Mouse (Mus musculus) frontal cortex, adult (tissue): ENCODE measurements around the gene Lrrfip2.
A peak's percentile ranks its signal among the peaks of the same experiment; 100 is the strongest.

ENCODE experiments used
- ATAC-seq: cut with Nextera tagmentation; 2 replicates; pipeline ENCODE4 v1.9.2; 2017; ENCODE audit warnings: mild to moderate bottlenecking, moderate library complexity, mixed read lengths; ENCODE audit not compliant: low TSS enrichment

Gene Lrrfip2

DNA sequence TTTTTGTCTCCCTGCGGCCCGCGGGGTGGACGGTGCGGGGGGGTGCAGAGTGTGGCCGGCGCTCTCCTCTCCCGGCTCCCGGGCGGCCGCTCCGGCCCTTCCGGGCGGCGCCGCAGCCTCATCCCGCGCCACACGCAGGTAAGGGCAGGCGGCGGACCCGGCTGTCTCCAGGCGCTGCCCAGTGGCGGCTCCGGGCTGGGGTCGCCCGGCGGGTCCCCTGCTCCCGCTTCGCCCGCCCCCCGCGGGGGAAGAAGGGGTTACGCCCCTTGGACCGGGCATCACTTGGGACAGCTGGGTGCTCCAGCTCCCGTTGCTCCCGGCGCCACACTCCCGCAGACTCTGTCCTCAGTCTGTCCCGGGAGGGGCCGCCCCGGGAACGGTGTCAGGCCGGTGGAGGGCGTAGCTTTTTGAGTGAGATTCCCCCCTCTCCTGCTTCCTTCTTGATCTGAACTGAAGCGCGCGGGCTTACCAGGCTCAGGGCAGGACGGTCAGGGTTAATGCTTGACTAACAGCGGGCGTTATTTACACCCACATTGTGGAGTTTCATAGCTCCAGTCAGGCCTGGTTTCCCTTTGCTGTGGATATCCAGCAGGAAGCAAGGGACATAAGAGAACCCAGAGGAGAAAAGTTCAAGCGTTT is 979 bp downstream of the Lrrfip2 start:
- ATAC-seq = peak; percentile 64

DNA sequence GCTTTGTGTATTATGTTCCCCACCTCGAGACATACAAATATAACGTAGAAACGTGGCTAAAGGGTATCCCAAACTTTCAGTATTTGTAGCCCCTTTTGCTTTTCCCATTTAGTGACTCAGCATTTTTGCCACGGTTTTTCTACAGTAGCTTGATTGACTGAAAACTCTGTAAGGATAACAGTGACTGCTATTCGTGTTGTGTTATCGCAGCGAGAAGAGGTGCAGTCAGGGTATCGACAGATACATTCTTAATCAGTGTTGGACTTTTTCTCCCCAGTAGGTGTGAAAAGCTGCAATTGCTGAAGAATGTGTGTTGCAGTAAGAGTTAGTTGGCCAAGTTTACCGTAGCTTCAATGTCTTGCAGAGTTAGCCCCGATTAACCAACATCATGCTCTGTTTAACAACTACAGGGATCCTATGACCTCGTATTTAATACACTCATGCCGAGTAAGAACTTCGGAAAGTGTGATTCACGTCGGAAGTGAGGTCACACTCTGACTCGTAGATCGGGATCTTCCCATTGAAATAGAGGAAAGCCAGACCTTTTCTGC is 1.6 kb downstream of the Lrrfip2 start:
- ATAC-seq = no peak; the same call in 1 of the 2 replicates

DNA sequence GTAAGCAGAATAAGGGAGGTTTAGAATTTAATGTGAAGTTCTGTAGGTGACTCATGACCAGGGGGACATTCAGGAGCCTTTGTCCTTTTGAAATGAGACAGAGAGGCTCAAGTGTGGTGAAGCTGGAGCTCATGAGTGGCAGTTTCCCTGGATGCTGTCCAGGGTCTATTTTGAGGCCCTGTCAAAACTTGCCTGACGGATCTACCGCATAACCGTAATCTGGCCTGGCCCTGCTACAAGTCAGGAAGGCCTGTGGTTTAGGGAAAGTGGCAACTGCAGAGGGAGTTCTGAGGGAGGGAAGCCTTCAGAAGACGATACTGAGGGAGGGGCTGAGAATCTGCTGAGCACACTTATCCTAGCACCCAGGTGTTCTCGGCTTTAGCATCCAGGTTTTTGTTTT is 5.1 kb downstream of the Lrrfip2 start:
- no peak for ATAC-seq

DNA sequence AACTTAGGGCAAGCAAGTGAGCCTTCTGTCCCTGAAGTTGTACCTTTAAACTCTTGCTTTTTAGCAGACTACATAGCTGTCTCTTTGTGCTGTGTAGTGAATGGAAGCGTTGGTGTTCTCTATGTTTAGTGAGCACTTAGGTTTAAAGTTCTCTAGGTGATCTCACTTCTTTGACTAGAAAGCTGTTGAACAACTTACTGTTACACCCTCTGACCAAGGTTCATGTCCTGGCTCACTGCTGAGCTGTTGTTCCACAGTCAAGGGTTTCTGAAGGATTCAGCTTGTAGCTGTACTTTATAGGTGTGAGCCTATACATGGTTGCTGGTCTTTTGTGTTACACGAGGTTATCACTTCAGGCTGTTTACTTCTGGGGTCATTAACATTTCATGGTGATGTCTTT is 5.9 kb downstream of the Lrrfip2 start:
- no peak for ATAC-seq

DNA sequence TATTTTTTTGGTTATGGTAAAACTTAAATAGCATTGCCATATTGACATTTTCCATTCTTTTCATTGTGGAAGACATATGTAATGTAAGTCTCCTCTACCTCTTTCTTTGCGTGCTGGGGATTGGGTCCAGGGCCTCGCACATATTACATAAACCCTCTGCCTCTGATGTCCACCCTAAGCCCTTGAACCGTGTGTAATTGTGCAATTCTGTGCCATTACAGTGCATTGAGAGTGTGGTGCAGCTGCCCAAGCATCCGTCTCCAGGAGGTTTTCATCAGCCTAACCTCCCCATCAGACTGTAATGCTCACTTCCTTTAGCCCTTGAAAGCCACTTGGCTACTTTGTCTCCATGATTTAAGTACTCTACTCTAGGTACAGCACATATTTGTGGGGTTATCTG is 7.0 kb downstream of the Lrrfip2 start:
- no peak for ATAC-seq

DNA sequence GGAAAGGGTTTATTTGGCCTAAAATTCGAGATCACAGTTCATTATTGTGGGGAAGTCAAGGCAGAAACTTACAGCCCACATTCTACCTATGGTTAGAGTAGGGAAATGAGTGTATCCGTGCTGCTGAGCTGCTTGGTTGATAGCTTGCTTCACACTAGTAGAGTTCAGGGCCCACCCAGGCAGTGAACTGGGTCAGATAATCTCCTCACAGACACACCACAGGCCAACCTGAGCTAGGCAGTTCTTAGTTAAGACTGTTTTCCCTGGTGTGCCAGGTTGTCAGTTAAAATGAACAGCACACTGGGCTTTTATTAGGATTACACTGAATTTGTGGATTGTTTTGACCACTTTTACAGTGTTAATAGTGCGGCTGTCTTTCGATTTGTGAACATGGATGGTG is 9.3 kb downstream of the Lrrfip2 start:
- no peak for ATAC-seq

DNA sequence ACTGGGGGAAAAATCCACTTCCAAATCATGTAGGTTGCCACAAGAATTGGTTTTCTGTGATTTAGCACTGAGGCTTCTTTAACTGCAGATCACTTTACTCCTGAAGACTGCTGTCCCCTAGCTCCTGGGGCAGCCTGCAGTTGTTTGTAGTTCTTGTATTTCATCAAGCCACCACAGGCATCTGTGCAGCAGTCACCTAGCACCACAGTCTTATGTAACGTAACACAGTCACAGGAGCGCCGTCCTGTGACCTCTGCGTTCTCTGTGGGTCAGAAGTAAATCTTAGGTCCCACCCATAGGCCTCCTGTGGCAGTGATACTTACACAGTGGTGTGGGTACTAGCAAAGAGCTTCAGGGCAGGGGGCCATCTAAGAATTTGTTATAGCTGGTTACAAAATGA is 10.4 kb downstream of the Lrrfip2 start:
- no peak for ATAC-seq

DNA sequence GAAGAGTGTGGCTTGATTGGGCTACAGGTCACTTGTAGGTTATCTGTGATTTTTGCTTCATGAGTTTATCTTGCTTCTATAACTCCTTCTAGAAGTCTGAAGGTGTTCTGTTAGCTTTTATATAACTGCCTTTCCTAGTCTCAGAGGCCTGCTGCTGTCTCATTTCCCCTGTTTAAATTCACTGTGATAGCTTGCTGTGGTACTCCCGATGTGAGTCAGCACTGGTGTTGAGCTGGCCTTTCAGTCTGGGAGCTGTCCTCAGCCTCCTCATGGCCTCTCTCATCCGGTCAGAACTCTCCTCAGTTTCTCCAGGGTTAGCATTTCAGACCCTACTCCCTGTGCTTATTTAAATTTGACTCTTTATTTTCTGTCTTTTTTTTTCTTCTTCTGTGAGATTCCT is 12.7 kb downstream of the Lrrfip2 start:
- peak; percentile 90 for ATAC-seq

DNA sequence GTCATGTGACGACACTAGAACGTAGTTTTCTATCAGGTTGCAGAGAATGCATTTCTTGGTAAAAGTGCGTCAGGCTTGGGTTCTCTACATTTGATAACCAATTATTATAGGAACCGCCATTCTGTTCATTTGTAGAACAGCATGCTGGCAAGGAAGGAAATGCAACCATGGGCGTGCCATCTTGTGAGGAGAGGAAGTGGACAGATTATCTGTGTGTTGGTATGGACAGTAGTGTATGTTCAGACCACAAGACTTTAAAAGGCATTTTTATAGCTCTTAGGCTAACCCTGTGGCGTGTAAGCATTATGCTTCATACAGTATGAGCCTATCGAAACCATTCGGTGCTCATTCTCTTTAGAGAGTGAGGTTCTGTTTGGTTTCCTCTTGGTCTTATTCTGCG is 20.8 kb downstream of the Lrrfip2 start:
- ATAC-seq = no peak

DNA sequence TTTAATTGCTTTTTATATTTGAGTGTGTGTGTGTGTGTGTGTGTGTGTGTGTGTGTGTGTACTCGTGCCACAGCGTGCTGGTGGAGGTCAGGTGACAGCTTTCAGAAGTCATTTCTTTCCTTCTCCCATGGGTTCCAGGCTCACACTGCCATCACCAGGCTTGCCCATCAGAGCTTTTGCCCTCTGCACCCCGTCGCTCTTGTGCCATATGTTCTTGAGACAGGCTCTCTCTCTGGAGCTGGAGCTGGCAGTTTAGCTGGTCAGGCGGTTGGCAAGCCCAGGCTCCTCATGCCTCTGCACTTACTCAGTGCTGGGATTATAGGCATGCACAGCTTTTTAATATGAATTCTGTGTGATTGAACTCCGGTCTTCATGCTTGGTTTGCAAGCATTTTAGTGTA is 25.3 kb downstream of the Lrrfip2 start:
- ATAC-seq = no peak

DNA sequence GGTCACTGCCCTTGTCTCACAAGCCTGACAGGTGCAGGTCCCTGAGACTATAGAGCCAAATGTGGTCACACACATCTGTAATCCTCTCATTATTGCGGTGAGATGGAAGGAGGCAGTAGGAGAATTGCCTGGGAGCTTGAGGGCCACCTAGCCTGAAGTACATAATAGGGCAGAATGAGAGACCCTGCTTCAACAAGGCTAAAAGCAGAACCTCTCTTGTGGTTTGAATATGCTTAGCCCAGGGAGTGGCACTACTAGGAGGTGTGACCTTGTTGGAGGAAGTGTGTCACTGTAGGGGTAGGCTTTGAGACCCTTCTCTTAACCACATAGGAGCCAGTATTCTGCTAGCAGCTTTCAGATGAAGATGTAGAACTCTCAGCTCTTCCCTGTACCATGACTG is 26.0 kb downstream of the Lrrfip2 start:
- no peak for ATAC-seq

DNA sequence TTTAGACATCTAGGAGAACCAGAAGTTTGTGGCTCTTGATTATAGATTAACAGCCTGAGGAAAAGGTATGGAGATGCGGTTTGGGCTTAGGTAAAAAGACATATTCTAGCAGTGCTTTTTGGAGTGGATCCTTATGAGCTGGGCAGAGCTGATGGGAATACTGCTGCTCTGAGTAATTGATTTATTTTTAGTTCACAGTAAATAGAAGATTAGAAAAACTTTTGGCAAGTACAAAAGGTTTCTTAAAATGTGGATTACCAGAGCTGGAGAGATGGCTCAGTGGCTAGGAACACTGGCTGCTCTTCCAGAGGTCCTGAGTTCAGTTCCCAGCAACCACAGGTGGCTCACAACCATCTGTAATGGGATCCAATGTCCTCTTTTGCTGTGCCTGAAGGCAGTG is 27.3 kb downstream of the Lrrfip2 start:
- no peak for ATAC-seq

DNA sequence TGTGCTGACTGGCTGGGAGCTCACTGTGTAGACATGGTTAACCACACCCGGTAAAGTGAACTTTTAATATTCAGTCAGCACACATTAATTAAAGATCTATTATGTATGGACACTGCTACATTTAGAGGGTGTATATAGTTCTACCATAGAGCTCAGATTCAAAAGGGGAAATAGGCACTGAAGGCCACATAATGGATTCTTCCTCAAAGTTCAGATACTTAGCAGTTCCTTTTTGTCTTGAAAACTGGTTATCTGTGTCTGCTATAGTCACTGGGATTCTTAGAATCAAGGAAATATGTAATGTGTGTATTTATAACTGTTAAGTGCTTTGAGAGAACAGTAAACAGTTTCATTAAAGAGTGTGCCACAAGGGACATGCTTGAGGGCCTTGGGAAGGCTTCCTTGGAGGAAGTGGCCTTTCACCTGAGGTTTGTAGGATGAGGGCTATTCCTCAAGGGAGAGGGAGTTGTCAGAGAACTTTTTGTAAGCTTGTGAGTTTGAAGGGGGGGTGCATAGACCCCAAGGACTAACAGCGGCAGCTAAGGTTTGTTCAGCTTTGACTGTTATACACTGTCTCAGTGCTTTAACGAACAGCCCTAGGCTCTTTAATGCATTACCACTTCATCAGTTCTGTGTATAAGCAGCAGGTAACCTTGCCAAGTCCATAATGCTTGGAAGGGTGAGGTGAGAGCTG is 28.3 kb downstream of the Lrrfip2 start:
- ATAC-seq = no peak

DNA sequence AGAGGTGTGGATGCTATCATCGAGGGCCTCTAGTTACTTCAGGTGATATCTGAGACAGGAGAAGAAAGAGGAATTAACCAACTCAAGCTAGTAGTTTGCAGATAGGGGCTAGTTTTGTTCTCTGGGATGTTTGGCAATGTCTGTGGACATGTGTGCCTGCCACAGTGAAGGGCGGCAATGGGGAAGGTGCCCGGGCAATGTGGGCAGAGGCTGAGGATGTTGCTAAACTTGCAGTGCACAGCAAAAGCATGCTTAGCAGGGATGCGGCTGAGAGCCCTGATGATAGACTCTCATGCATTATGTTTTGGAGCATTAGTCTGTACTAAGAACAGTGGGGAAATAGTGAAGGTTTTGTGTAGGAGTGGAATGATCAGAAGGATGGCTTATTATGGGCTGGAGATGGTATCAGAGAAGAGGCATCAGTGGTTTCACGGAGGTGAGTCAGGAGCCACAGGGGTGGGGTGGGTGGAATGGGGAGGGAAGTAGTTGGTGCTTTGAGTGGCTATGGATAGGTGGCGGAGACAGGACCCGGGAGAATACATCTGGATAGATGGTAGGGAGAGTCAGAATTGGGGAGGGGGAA is 28.9 kb downstream of the Lrrfip2 start:
- peak; percentile 84 for ATAC-seq

DNA sequence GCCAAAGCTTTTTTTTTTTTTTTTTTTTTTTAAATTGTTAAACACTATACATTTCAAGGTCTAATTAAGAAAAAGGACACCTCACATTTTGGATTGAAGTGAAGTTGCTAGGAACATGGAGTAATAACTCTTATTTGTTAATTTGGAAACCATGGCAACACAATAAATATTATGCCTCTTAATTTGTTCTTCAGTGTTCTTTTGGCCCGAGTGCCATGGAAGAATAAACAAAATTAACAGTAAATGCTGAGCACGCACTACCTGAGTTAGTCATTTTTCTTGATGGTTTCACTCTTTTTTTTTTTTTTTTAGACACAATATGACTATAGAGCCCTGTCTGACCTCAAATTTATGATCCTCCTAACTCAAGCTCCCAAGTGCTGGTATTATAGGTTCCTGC is 30.6 kb downstream of the Lrrfip2 start:
- no peak for ATAC-seq

DNA sequence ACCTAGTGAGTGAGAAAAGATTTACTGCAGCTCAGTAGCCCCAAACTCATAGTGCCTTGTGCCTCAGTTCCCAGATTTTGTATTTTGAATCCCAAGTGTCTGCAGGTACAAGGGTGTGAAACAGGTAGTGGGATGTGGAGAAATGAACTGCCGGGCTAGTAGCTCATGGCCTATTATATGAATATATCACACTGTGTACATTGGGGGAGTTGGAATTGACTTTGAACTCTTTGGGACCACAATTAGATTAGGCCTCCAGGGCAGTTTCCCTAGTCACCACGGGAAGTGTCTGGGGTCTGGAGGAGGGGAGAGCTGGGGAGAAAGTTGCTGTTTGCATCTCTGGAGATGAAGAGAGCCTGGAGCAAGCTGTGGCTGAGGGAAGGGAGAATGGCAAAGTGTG is 31.0 kb downstream of the Lrrfip2 start:
- no peak for ATAC-seq

DNA sequence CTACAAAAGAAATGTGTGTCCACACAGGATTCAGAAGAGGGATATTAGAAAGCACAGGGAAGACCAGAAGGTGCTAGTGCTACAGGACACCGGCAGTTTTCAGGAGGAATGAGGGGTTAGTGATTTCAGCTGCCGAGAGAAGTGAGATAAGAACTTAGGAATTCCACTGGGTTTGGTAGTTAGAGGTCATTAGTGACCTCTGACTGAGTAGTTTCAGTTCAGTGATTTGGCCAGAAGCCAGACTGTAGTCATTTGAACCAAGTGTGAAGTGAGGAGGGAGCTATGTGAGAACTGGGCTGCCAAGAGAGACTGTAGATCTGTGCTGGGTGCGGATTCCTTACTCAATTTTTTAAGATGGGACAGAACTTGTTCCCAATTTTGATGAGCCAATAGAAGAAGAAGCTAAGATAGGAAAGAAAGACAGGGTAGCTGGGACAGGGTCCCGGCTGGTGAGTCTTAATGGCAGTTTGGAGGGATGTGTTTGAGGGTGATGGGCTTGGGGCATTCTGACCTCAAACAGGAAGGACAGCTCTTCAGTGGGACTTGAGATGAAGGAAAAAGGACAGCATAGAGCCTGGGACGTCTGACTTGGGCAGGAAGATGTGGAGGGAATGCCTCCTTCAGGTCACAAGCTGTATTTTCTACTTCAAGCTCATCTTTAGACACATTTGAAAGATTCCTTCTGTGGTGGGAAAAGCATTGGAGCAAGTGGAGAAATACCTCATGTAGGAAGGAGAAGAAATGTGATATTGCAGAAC is 32.0 kb downstream of the Lrrfip2 start:
- no peak for ATAC-seq

DNA sequence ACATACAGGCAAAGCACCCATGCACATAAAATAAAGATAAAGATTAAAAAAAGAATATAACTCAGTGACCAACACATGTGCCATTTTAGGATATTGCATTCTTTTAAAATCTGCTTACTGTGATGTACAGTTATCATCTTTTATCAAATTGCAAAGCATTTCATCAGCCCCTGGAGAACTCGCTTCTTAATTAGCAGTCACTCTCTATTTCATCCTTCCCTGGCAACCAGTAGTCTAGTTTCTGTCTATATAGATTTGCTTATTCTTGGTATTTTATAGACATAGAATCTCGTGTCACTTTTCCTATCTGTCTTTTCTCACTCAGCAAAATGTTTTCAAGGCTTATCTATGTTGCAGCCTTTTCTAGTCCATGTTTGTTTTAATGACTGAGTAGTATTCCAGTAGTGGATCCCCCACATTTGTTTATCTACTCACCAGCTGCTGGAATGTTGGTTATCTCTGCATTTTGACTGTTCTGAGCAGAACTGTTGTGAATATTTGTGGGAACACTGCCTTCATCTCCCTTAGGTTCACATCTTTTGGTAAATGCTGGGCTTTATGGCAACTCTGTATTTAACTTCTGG is 35.0 kb downstream of the Lrrfip2 start:
- ATAC-seq = no peak

DNA sequence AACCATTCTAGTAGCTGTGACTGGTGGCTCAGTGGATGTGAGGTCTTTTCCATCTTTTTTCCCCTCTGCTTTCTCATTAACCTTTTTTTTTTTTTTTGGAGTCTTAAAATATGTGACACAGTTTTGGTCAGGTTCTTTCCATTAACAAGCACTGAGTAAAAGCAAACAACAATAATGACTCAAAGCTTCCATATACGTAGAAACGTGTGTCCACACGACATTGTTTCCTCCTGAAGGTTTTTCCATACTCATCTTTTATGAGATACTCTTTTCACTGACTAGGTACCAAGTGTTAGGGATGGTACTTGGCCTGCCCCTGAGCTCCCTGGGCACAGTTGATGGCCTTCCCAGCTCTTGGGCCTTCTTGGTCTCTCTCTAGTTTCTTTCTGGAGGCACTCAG is 35.6 kb downstream of the Lrrfip2 start:
- no peak for ATAC-seq

DNA sequence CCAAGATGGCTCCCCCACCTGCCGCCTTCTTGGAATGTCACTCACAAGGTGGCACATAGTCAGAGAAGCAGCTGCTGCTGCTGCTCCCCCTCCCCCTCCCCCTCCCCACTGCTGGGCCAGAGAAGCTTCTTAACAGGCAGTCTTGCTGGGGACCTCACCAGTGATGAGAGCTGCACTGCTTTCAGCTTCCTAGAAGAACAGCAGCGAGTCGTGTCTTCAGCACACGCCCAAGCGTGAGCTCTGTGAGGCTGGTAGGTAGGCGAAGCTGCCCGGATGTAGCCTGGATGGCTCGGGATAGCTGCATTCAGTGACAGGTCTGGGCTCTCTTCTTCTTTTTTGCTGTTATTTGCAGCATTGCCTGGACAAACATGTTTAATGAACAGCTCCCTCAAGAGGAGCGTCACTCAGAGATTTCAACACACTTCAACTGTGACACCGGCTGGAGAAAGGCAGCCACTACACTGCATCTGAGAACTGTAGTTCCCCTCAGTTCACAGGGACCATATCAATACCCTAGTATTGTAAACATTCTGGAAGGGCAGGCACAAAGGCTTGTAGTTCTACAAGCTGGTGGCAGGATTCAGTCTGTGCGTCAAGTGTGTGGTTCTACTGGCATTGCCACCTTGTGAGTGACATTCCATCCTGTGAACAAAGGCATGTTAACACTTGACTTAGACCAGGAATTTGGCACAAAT is 38.5 kb downstream of the Lrrfip2 start:
- peak; percentile 41; the same call in 1 of the 2 replicates for ATAC-seq

DNA sequence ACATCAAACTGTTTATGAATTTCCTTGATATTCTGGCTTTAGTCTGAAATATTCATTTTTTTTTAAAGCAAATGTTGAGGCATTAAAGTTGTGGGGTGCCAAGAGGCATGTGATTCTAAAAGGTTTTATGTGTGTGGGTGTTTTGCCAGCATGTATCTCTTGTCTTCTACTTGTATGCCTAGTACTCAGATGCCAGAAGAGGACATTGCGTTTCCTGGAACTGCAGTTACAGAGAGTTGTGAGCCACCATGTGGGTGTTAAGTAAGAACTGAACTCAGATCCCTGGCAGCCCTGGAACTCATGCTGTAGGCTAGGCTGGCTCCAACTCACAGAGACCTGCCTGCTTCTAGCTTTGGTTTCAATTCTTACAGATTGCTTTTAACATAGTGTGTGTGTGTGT is 42.2 kb downstream of the Lrrfip2 start:
- peak; percentile 90; the same call in 1 of the 2 replicates for ATAC-seq
